Mouse (Mus musculus): ENCODE results near the gene Klf13.

Gene Klf13

DNA sequence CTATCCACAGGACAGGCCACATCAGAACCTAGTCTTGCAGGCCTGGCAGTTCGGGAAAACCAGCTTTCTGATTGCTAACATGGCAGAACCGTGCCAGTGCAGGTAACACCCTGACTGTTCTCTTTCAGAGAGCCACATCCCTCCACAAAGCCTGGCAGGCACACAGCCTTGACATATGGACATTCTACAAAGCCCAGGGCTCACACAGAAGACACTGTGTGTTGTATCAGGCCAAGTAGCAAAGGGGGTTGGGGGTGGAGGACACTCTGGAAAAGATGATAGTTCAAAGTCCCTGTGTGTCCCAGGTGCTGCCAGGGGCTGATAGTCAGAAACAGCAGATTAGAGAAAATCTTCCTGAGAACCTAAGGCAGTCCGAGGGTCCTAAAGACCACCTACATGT, 12.2 kb downstream of the Klf13 start:
- no peak for DNase-seq (ENCODE audit: low read depth, low spot score)

DNA sequence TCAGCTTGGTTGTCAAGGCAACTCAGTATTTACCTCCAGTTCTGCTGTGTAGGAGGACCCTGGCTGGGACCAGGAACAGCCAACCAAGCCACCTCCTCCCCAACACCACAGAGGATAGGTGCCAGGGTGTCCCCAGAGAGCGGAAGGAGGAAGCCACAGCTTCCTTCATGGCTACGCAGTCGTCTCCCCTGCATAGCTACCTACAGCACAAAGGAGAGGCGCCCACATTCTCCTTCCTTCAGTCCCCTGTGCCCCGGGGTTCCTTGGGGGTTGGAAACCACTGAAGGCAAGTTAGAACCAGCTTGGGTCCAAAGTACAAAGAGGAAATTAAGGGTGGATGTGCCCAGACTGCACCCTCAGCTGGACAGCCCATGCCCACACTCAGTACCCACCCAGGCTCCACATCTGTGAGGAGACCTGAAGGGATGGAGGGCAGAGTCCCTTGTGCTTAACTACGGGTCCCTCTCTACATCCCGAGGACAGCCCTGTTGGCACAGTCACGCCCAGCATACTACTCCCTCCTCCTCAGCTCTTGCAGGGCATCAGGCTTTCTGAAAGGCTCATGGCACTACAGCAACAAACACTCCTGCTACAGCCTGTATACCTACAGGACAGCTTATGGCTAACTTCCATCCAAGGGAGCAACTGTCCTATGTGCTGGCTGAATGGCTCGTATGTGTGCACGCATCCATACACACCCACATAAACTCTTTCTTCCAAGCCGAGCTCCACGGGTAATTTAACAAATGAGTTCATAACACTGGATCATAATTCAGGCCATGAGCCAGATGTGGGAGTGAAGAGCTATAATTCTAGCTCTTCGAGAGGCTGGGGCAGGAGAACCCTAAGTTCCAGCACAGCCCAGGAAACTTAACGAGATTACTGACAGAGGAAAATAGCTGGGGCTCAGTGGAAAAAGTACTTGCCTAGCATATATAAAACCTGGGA, 13.0 kb downstream of the Klf13 start:
- DNase-seq (ENCODE audit: low read depth, low spot score) = no peak

DNA sequence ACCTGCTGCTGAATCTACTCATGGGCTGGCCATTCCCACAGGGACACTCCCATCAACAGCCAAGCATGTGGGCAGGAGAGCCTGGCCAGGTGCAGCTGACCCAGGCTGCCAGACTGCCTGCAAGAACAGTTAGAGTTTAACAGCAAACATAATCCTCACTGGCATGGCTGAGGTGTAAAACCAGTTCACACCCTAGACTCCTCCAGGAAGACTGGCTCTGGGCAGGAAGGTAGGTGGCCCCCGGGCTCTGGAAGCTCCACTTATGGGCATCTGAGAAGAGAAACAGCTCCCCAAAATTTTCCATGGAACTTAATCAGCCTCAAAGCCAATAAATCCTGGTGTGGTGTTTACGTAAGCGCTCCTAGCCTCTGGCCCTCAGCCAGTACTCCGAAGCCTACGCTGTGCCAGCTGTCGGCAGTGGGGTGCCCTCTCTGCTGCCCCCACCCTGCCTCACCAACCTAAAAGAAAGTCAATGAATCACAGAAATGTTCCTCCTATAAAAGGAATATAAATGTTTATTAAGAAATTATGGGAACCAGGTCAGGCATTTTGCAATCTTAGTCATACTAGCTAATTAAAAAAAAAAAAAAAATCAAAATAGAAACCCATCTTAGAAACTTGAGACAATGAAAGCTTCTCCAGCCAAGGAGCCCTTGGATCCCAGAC, 13.8 kb downstream of the Klf13 start:
- no peak for DNase-seq (ENCODE audit: low read depth, low spot score)

DNA sequence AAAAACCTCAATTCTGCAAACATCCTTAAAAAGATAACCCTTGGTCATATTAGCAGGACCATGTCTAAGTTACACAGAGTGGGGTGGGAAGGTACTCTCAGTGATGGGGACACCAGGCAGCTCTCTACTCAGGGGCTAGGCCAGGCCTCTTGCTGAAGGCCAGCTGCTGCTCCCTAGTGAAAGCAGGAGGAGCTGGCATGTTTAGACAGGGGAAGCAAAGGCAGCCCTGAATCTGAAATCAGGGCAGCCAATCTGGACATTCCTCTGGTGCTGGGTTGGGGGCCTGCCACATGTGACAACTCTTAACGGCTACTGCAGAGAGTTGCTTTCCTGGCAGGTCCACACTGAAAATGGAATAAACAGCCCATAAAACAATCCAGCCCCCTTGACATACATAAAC, 14.6 kb downstream of the Klf13 start:
- DNase-seq (ENCODE audit: low read depth, low spot score) = no peak

GRCm38 (mm10) chr7:63922975-63923374, 15.7 kb downstream of the Klf13 start:
- DNase-seq (ENCODE audit: low read depth, low spot score) = peak; percentile 81

GRCm38 (mm10) chr7:63922571-63922970, 16.1 kb downstream of the Klf13 start:
- DNase-seq (ENCODE audit: low read depth, low spot score) = no peak

- no peak for DNase-seq (ENCODE audit: low read depth, low spot score)
Measured at GRCm38 (mm10) chr7:63921909-63922562, 16.7 kb downstream of the Klf13 start.

DNA sequence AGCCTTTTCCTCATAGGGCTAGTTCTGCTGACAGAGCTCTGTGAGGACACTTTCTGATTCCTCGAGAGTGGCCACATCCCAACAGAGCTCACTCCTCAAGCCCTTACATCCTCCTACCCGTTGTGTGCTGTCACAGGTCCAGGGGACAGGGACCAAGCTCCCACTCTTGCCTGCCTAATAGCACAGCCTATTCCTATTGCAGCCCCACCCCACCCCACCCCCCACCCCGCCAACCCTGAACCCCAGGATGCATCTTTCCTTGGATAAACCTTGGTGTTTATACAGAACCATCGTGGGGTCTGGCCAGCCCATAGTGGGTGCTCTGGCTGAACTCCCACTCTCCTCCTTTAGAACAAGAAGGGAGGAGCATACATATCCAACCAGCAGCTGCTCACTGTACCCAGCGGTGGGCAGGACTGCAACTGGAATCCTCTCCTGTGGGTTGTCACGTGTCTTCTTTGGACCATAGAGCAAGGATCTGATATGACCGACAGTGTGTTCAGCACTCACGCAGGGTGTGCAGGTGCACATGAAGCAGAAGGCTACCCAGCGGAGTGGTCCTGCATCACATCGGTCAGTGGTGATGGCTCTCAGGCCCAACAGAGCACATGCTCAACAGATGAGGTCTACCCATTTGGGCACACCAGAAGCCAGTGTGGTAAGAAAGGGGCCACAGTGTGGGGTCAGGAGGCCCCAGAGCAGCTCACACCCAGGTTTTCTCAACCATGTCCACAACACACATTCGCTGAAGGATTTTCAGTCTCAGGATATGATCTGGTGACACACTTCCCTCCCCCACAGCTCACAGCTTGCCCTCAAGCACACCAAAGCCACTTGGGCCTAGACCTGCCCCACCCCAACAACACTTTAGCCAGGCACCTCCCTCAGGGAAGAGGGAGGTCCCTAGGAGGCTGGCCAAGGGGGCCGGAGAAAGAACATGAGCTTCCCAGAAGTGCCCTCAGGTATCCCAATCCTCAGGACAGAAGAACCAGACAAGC, 19.6 kb downstream of the Klf13 start:
- peak; percentile 45 for DNase-seq (ENCODE audit: low read depth, low spot score)

DNA sequence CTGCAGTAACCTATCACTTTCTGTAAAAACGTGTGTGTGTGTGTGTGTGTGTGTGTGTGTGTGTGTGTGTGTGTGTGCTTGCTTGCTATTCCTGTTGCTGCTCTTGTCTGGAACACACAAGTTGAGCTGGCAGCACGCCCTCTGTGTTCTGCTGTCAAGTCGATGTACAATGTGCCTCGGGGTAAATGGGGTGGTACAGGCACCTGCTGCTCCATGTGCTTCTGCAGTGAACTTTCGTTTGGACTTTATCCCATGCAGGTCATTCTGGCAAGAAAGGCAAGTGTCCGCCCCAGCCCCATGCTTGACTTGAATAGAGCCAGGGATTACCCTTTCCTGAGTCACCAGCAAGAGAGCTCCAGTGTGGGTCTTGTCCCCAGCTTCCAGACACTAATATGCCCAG, 21.0 kb downstream of the Klf13 start:
- no peak for DNase-seq (ENCODE audit: low read depth, low spot score)

GRCm38 (mm10) chr7:63916268-63916907, 22.3 kb downstream of the Klf13 start, which contains the start of gene E030018B13Rik:
TSS of gene E030018B13Rik (plus strand) at chr7:63916857.
- no peak for DNase-seq (ENCODE audit: low read depth, low spot score)

GRCm38 (mm10) chr7:63914891-63915290, 23.8 kb downstream of the Klf13 start:
- DNase-seq (ENCODE audit: low read depth, low spot score) = no peak

DNA sequence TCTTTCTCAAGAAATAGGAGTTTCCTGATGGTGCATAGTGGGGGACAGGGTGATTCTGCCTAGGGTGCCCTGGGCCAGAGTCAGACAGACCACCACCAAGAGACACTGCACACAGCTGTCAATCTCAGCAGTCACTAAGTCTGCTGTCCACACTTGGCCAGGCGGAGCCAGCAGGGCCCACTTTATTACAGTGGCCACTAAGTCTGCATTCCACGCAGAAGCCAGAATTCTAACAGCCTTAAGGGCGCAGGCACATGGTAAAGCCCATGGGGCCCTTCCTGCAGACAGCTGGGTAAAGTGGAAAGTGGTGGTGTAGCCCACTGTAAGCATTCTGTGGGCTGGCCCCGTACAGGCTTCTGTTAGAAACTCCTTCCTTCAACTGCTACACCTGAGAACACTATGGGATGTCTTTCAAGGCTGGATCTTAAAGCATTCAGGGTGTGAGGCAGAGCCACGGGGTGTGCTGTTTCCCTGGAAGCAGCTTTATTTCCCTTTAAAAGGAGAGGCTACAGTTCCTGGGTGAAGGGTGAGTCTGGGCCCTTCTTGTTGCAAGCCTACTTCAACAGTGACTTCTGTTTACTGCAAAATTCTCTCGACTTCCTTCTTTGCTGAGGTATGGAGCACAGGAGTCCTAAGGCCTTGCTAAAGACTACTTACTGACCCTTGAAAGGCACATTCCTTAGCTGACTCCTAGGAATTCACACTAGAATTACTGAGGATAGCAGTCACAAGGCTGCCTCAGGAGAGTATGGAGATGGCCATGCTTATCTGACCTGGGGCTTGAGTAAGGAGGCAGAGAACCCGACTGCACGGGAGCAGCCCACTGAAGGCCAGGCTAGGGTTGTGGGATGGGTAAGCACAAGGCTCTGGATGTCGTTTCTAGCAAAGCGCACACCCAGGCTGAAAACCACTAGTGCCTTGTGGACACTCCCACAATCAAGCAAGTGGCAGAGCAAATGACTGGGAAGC, 24.7 kb downstream of the Klf13 start:
- DNase-seq (ENCODE audit: low read depth, low spot score) = peak; percentile 48

GRCm38 (mm10) chr7:63912924-63913723, 25.6 kb downstream of the Klf13 start:
- peak; percentile 93 for DNase-seq (ENCODE audit: low read depth, low spot score)

DNA sequence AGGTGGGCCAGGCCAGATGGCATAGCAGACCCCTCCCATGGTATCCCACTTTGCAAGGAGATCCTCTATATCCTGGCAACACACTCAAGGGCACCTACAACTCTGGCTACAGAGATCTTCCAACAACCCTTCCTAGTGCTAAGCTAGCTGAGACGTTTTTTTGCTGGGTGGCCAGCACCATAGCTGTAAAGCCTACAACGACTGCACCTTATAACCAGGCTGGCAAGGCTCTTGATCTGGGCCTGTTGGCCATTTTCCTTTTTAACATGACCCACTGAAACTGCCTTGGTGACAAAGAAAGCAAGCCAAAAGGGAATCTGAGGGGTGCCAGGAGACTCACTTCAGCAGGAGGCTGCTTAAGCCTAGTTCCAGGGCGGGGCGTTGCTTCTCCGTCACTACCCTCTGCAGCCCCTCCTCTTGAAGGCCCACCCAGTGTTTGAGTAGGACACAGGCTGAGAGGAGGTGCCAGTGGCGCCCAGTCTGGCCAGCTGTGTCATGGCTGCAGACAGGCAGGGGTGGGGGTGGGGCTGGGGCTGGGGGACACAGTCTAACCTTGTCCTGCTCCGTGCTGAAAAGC, 26.4 kb downstream of the Klf13 start:
- DNase-seq (ENCODE audit: low read depth, low spot score) = peak; percentile 61

DNA sequence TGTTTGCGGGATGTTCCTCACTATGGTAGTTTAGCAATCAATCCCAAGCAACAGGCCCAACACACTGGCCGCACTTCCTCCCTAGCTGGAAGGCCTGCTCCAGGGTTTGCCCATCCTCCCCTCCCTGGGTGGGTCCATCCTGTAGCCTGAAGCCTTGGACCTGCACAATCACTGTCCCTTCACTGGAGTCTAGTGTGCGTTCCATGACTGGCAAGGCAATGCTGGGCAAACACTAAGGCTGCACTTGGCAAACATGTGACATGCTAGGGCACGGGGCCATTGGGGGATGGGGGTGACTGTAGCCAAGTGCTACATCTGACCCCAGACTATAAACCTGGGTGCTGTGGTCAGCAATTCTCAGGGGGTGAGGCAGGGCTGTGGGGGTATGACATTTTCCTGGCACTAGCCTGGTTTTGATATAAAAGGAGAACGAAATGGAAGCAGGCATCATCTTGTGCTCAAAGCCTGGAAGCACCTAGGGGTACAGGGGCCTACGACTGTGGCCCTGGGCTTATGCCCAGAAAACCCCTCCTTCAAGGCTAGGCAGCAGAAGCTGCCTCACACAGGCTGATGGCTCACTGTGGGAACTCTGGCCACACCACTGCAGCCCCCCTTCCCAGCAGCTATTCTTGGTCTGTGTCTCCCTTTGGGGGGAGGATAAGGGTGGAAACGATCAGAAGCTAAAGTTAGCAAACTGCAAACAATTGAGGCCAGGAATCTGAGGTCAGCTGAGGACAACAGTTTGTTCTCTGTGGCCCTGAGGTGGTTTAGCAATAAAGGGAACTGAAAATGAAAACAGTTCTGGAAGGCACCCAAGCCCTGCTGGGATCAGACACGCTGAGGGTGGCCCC, 27.1 kb downstream of the Klf13 start:
- no peak for DNase-seq (ENCODE audit: low read depth, low spot score)

- DNase-seq (ENCODE audit: low read depth, low spot score) = no peak
Measured at GRCm38 (mm10) chr7:63910912-63911311, 27.8 kb downstream of the Klf13 start.

- no peak for DNase-seq (ENCODE audit: low read depth, low spot score)
Measured at GRCm38 (mm10) chr7:63910225-63910624, 28.5 kb downstream of the Klf13 start.

All from R1 (cell line).